Comparison of ENCODE assay signal across 9 mouse cellular contexts in genomic region chr5:148393316-148393715, GRCm38 (mm10).
"Had no signal": no experiment of that assay in that cellular context is flagged by ENCODE, and none has a peak within 500 bp of the region (broad histone marks: within the 10 kb centered on the region; RNA-seq: fewer than 3 reads in every experiment).

No protein-coding gene starts in this region.

- DNase-seq: kidney, adult 2 months; kidney, postnatal 36 days; layer of hippocampus, adult 9-11 months; layer of hippocampus, postnatal 36 days; lung, adult 18-20 months; retina, postnatal 1 day; right cerebral cortex, postnatal 4 days; spleen, adult 18-20 months; thymus, postnatal 4 days had no signal
